Mouse (Mus musculus): Measurements from ENCODE around the gene Nrbp1. TPM values are rescaled to one million over a fixed set of nuclear protein-coding genes. Genes with fewer than 3 reads are reported as not detected.

The Nrbp1 gene
- total RNA-seq, 1 experiment from 2014 or later, result 258 TPM

- ATAC-seq (ENCODE audit: extremely low read depth, insufficient number of reproducible peaks, low FRiP score, poor library complexity, severe bottlenecking), result no peak
Measured at GRCm38 (mm10) chr5:31254452-31254851, 13.8 kb downstream of the Nrbp1 start.

- ATAC-seq (ENCODE audit: extremely low read depth, insufficient number of reproducible peaks, low FRiP score, poor library complexity, severe bottlenecking), result no peak
Measured at GRCm38 (mm10) chr5:31254901-31255300, 14.2 kb downstream of the Nrbp1 start.

GRCm38 (mm10) chr5:31255381-31255780 lies 14.7 kb downstream of the Nrbp1 start:
- no peak for ATAC-seq (ENCODE audit: extremely low read depth, insufficient number of reproducible peaks, low FRiP score, poor library complexity, severe bottlenecking)

- ATAC-seq (ENCODE audit: extremely low read depth, insufficient number of reproducible peaks, low FRiP score, poor library complexity, severe bottlenecking), result no peak
Measured at GRCm38 (mm10) chr5:31255971-31256370, 15.3 kb downstream of the Nrbp1 start.

- no peak for ATAC-seq (ENCODE audit: extremely low read depth, insufficient number of reproducible peaks, low FRiP score, poor library complexity, severe bottlenecking)
Measured at GRCm38 (mm10) chr5:31257616-31258015, 17.0 kb downstream of the Nrbp1 start.

GRCm38 (mm10) chr5:31266101-31266500 lies 25.4 kb downstream of the Nrbp1 start:
- no peak for ATAC-seq (ENCODE audit: extremely low read depth, insufficient number of reproducible peaks, low FRiP score, poor library complexity, severe bottlenecking)

GRCm38 (mm10) chr5:31267686-31268085 lies 27.0 kb downstream of the Nrbp1 start:
- ATAC-seq (ENCODE audit: extremely low read depth, insufficient number of reproducible peaks, low FRiP score, poor library complexity, severe bottlenecking), result no peak

GRCm38 (mm10) chr5:31273018-31273417 lies 32.4 kb downstream of the Nrbp1 start:
- no peak for ATAC-seq (ENCODE audit: extremely low read depth, insufficient number of reproducible peaks, low FRiP score, poor library complexity, severe bottlenecking)

GRCm38 (mm10) chr5:31279245-31279988 lies 38.8 kb downstream of the Nrbp1 start:
- ATAC-seq (ENCODE audit: extremely low read depth, insufficient number of reproducible peaks, low FRiP score, poor library complexity, severe bottlenecking), result no peak

GRCm38 (mm10) chr5:31288225-31288624 lies 47.6 kb downstream of the Nrbp1 start:
- ATAC-seq (ENCODE audit: extremely low read depth, insufficient number of reproducible peaks, low FRiP score, poor library complexity, severe bottlenecking), result 0 out of 2 replicates have a peak, but pooled peaks have one; percentile 13

- no peak for ATAC-seq (ENCODE audit: extremely low read depth, insufficient number of reproducible peaks, low FRiP score, poor library complexity, severe bottlenecking)
Measured at GRCm38 (mm10) chr5:31288655-31289054, 48.0 kb downstream of the Nrbp1 start.

GRCm38 (mm10) chr5:31289626-31290230 lies 49.1 kb downstream of the Nrbp1 start:
- ATAC-seq (ENCODE audit: extremely low read depth, insufficient number of reproducible peaks, low FRiP score, poor library complexity, severe bottlenecking), result no peak

GRCm38 (mm10) chr5:31290521-31291360 lies 50.1 kb downstream of the Nrbp1 start, which contains the start of gene Ift172:
Gene Ift172, minus strand, starts transcription at chr5:31291116.
- ATAC-seq (ENCODE audit: extremely low read depth, insufficient number of reproducible peaks, low FRiP score, poor library complexity, severe bottlenecking), result peak; percentile 90

- no peak for ATAC-seq (ENCODE audit: extremely low read depth, insufficient number of reproducible peaks, low FRiP score, poor library complexity, severe bottlenecking)
Measured at GRCm38 (mm10) chr5:31291361-31291688, 50.7 kb downstream of the Nrbp1 start.

GRCm38 (mm10) chr5:31294964-31295605 lies 54.4 kb downstream of the Nrbp1 start:
- no peak for ATAC-seq (ENCODE audit: extremely low read depth, insufficient number of reproducible peaks, low FRiP score, poor library complexity, severe bottlenecking)

- no peak for ATAC-seq (ENCODE audit: extremely low read depth, insufficient number of reproducible peaks, low FRiP score, poor library complexity, severe bottlenecking)
Measured at GRCm38 (mm10) chr5:31295606-31296141, 55.0 kb downstream of the Nrbp1 start, which contains the start of gene Fndc4. Gene Fndc4, minus strand, starts transcription at chr5:31296080.

- no peak for ATAC-seq (ENCODE audit: extremely low read depth, insufficient number of reproducible peaks, low FRiP score, poor library complexity, severe bottlenecking)
Measured at GRCm38 (mm10) chr5:31297047-31297757, 56.5 kb downstream of the Nrbp1 start, which contains the start of gene Gckr. Gene Gckr, plus strand, starts transcription at chr5:31297443.

GRCm38 (mm10) chr5:31297981-31298380 lies 57.3 kb downstream of the Nrbp1 start:
- ATAC-seq (ENCODE audit: extremely low read depth, insufficient number of reproducible peaks, low FRiP score, poor library complexity, severe bottlenecking), result no peak
